Mouse (Mus musculus): ENCODE measurements around the gene Tspan8.

- TF ChIP-seq POLR2A (IDR thresholded peaks at IDR 0.05; ENCODE audit: low read depth, low read length) = no peak
- no peak for TF ChIP-seq CTCF (IDR thresholded peaks at IDR 0.05; ENCODE audit: extremely low read depth, insufficient read length, insufficient replicate concordance, low read depth, low read length)
Observed at GRCm38 (mm10) chr10:115780239-115781016, 36.2 kb upstream of the Tspan8 start.

Measured in small intestine, adult 2 months (tissue).